Mouse (Mus musculus) small intestine, adult 2 months (tissue): ENCODE data around the gene Ipo4.

Experiments
- CTCF ChIP-seq: fragments of 200-500 bp; IDR thresholded peaks from 2 replicates; pipeline ENCODE4 v1.5.1; 2012; ENCODE audit warnings: low read depth, mild to moderate bottlenecking, control low read depth, inconsistent platforms, low read length, moderate library complexity, mixed read lengths; ENCODE audit not compliant: insufficient replicate concordance, insufficient read length; ENCODE audit errors: extremely low read depth
- POLR2A ChIP-seq: fragments of 200-500 bp; IDR thresholded peaks from 2 replicates; pipeline ENCODE4 v1.6.1; 2012; ENCODE audit warnings: low read depth, mild to moderate bottlenecking, control low read depth, inconsistent platforms, low read length, moderate library complexity

- TF ChIP-seq POLR2A: no peak
- TF ChIP-seq CTCF: no peak
Measured at GRCm38 (mm10) chr14:55604823-55605222, 30.9 kb downstream of the Ipo4 start.
